Mouse (Mus musculus) urinary bladder, postnatal 10 days (tissue): ENCODE results near the gene Sec24c.

ENCODE experiments used
- DNase-seq: peaks from one replicate; pipeline ENCODE4 v3.0.0; 2022; ENCODE audit warnings: low spot score

Sec24c gene

DNA sequence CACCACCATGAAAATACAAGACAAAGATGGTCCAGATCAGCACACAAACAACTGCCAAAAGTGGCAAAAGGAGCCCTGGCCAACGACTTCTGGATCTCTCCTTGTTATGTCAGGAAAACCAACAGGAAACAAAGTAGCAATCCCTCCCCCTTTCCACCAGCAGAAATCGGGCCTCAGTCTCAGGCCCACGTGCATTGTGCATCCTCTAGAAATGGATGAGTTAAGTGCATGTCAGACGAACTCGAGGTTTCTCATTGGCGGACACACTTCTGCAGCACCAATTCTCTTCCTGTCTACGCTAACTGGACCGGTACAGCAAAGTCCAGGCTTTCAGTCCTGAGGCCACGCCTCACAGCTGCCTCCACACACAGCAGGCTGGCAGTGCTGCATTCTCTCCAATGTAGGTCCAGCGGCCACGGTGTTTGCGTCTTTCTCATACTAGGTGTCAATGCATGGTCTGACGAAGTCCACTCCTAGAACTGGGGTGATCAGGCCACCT is 61.8 kb downstream of the Sec24c start:
- DNase-seq, result no peak

DNA sequence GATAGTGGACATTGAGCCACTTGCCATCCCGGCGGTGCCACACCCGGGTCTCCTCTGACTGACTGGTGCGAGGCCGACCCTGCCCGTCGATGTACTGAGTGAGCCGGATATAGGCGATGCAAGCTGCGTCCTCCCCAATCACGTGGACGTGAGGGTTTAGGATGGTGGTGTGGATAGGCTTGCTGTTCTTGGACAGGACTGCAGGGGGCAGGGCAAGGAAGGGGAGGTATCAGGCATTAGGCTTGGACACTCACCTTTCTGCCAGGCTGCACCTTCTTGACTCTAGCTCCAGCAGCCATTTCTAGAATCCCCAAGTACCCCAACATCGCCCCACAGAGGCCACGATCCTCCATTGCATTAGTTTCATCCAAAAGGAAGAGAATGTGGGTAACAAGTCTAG is 63.2 kb downstream of the Sec24c start:
- no peak for DNase-seq

DNA sequence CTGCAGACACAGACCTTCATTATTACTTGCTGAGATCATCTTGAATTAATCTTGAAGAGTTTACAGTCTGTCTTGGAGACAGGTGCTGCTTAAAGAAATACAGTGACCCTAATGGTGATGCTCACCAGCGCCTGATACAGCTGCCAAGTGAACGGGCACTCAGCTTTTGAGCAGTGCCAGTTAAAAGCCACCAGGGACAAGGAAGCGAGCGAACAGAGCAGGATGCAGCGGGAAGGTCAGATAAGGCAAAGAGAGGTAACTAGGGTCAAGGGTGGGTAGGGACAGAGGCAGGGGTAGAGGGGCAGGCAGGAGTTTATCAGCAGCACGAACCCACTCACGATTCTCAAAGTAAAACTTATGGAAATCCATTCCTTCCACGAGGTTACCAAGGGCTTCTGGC is 64.4 kb downstream of the Sec24c start:
- DNase-seq, result no peak

DNA sequence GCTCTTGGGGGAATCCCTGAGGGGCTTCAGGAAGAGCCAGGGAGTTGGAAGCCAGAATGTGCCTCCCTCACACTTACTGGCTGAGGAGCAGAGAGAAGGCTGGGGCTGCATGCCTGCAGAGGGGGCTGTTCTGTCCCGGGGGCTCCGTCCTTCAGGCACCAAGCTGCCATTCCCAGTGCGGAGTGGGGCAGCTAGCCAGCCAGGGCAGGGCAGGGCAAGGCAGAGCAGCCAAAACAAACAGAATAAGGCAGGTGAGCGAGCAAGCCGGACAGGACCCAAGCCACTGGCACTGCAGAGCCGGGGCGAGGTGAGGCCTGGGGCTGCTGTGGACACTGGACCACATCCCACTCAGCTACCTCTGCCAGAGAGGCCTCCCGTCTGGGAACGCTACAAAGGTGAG is 67.2 kb downstream of the Sec24c start:
- DNase-seq, result no peak

DNA sequence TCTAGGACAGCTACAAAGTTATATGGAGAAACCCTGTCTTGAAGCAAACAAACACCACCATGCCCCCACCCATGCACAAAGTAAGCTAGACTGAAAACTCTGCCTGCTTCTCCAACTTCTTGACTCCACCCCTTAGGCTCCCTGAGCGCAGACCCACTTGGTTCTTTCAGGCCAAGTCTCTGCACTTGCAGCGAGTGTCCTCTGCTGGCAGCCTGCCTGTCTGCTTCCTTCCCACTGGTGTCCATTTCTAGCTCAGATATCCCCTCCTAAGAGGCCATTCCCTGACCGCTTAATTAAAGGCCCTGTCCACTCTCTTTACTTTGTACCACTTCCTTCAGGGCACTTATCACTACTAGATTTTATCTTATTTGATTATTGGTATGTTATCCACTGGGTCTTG is 69.5 kb downstream of the Sec24c start:
- DNase-seq, result no peak
